Mouse (Mus musculus) E14TG2a.4 (cell line): ENCODE measurements around the gene Gm39566.
A peak's percentile ranks its signal among the peaks of the same experiment; 100 is the strongest.

Source experiments
- H3K27me3 ChIP-seq: 2 replicates; pipeline ENCODE4 v1.6.1; 2014; ENCODE audit warnings: low read length, control low read depth; ENCODE audit not compliant: insufficient read depth
- H3K36me3 ChIP-seq: 2 replicates; pipeline ENCODE4 v1.6.1; 2014; ENCODE audit warnings: low read length, control low read depth; ENCODE audit not compliant: insufficient read depth
- H3K4me1 ChIP-seq: replicated peaks from 2 replicates; pipeline ENCODE4 v1.6.1; 2014; ENCODE audit warnings: low read depth, low read length, control low read depth
- H3K4me3 ChIP-seq: replicated peaks from 2 replicates; pipeline ENCODE4 v1.5.1; 2014; ENCODE audit warnings: mild to moderate bottlenecking, low read length
- H3K9me3 ChIP-seq: 2 replicates; pipeline ENCODE4 v1.6.1; 2014; ENCODE audit warnings: low read length, control low read depth
- CTCF ChIP-seq: conservative IDR thresholded peaks from 2 replicates; pipeline ENCODE4 v1.5.1; 2014; ENCODE audit warnings: low read length
- NANOG ChIP-seq: IDR thresholded peaks from 2 replicates; pipeline ENCODE4 v1.6.1; 2014; ENCODE audit warnings: borderline replicate concordance, low read length, mixed read lengths
- POU5F1 ChIP-seq: IDR thresholded peaks from 2 replicates; pipeline ENCODE4 v1.6.1; 2014; ENCODE audit warnings: low read length, borderline replicate concordance

The Gm39566 gene

DNA sequence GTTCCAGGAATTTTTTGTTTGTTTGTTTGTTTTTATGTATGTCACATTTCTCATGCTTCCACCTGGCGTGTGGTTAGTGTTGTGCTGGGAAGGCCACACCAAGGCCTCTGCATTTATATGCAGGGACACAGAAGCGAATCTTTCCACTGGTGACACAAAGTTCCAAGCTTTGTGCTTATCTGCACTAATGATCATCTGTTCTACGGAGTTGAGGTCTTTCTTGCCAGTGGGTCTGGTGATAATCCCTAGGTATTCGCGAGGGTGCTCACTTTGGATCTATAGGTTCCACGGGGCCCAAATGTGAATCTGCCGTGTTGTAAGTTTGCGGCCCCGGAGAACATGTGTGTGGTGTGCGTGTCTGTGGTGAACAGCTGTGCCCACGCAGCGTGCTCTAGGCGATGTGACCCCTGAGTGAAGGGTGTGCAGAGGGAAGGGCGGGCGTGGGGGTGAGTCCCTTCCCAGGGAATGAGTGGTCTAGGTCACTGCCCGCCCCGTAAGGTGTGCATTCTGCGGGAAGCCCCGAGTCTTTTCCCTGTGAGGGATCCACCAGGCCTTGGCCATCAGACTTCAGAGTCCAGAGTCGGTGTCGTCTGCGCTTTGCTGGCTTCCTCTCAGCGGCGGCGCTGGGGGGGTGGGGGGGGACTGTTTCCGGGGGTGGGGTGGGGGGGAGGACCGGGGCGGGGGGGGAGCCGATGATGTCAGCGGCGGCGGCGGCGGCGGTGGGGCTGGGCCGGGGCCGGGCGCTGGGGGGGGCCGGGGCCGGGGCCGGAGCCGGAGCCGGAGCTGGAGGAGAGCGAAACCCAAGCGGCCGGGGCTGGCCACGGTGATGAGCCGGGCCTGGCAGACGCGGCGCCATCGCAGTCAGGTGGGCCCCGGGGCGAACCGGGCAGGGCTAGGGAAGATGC, 49.6 kb downstream of the Gm39566 start, which contains the start of gene Zbtb4:
Gene Zbtb4, plus strand, starts transcription at position 692 of the 905 bp plus-strand sequence.
- no peak for TF ChIP-seq CTCF
- TF ChIP-seq NANOG = no peak
- no peak for TF ChIP-seq POU5F1
- Histone ChIP-seq H3K9me3 (no peaks in the 10 kb centered on the region), H3K36me3 (no peaks in the 10 kb centered on the region; the same call in 1 of the 2 replicates), H3K4me1 (peaks cover 46% of the 10 kb centered on the region), H3K27me3 (peaks cover 29% of the 10 kb centered on the region), H3K4me3 (peak within 1 kb of the TSS; percentile 89)

DNA sequence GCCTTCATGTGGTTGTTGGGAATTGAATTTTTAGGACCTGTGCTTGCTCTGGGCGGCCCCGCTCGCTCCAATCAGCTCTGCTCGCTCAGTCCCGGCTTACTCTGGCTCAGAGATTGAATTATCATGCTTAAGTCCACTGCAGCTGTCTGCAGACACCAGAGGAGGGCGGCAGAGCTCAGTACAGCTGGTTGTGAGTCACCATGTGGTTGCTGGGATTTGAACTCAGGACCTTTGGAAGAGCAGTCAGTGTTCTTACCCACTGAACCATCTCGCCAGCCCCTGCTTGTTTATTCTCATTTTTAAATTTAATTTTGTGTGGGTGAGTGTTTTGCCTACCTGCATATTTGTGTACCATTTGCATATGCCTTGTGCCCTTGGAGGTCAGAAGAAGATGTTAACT, 51.5 kb downstream of the Gm39566 start:
- peaks cover 16% of the 10 kb centered on the region; the same call in 1 of the 2 replicates for H3K27me3 ChIP-seq
- H3K4me1 ChIP-seq = peaks cover 59% of the 10 kb centered on the region
- TF ChIP-seq POU5F1 (no peak), NANOG (no peak), CTCF (peak; percentile 17)
- H3K9me3 ChIP-seq = no peaks in the 10 kb centered on the region
- no peaks in the 10 kb centered on the region for H3K36me3 ChIP-seq
- no peak overlapping the region for H3K4me3 ChIP-seq

DNA sequence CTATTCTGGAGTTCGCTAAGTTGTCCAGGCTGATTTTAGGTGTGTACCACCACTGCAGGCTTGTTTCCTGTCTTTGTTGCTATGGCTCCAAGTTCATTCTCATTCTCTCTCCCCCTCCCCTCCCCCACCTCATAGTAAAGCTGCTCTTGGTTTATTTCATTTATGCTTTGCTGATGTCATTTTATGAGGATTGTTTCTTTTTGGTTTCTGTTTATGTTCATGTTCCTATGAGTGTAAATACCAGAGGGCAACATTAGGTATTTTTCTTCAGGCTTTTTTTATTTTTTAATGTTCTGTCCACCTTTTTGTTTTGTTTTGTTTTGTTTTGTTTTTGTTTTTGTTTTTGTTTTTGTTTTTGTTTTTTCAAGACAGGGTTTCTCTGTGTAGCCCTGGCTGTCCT, 53.2 kb downstream of the Gm39566 start, which contains the start of gene Slc35g3:
Gene Slc35g3, minus strand, starts transcription at position 101 of the 400 bp plus-strand sequence.
- peaks cover 55% of the 10 kb centered on the region for H3K4me1 ChIP-seq
- peak within 1 kb of the TSS; percentile 88; the same call in 1 of the 2 replicates for H3K4me3 ChIP-seq
- peaks cover 7% of the 10 kb centered on the region; the same call in 1 of the 2 replicates for H3K27me3 ChIP-seq
- H3K36me3 ChIP-seq = peaks cover 10% of the 10 kb centered on the region
- TF ChIP-seq POU5F1 (no peak), NANOG (no peak), CTCF (no peak)
- no peaks in the 10 kb centered on the region for H3K9me3 ChIP-seq
